Mouse (Mus musculus): ENCODE results near the gene Tusc2. TPM values are rescaled to one million over a fixed set of nuclear protein-coding genes. Genes with fewer than 3 reads are reported as not detected.

Tusc2 gene
- total RNA-seq, 2 experiments from 2014 or later, result 77.2 to 79.0 TPM

DNA sequence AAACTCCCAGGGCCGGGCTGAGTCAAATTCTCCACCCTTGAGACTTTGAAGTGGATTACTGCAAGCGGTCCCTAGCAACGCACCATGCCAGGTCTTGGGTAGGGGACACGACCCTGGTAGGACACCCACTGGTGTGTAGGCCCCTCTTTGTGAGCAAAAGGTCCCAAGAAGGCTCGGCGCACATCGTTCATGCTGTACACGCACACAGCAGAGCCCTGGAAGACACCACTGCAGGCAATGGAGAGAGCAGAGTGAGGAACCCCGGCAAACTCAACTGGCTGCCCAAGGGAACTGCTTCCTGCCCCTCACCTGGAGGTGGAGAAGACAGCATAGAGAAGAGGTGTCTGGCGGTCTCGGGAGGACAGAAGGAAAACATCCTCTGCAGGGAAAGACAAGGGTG lies 38.2 kb downstream of the Tusc2 start:
- intact Hi-C loops (cut with DNase I), result loop anchor here (5.0 kb wide), 1 partner anchor 136 kb away; no protein-coding TSS in a partner anchor

DNA sequence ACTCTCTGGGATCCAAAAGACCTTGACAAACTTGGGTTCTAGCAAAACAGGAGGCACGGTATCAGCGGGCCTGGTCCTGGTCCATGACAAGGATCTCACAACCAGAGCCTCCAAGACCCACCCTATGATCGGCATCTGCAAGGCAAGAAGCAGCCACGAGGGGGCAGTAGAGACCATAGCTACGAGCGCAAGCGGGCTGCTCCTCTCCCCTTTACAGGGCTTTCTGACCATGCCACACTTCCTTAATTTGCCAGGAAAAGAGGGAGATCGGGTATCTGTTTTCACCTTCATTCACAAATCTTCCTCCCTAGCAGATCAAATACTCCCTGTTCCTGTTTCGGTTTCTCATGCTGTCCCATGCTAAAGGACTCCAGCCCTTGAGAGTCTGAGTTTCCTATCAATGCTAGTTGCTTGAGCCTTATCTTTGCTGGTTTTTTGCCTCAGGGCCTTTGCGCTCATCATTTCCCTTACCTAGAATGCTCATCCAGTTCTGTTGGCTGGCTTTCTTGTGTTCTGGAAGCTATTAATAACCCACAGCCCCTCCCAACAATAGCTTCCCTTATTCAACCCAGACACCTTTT lies 39.1 kb downstream of the Tusc2 start:
- intact Hi-C loops (cut with DNase I), result loop anchor here (1.0 to 5.0 kb wide), 3 partner anchors 42 to 135 kb away; no protein-coding TSS in a partner anchor

More for the DNA sequence above, 38.2 kb downstream of the Tusc2 start:
- no peak for DNase-seq (ENCODE audit: low spot score in 2 of 2)

GRCm38 (mm10) chr9:107603251-107603650 lies 40.2 kb downstream of the Tusc2 start:
- no peak for DNase-seq (ENCODE audit: low spot score in 2 of 2)
- intact Hi-C loops (cut with DNase I), result loop anchor here (2.0 to 5.0 kb wide), 2 partner anchors 74 to 134 kb away; no protein-coding TSS in a partner anchor

More for the DNA sequence above, 39.1 kb downstream of the Tusc2 start:
- peak; percentile 89 to 95 for DNase-seq (ENCODE audit: low spot score in 2 of 2)

DNA sequence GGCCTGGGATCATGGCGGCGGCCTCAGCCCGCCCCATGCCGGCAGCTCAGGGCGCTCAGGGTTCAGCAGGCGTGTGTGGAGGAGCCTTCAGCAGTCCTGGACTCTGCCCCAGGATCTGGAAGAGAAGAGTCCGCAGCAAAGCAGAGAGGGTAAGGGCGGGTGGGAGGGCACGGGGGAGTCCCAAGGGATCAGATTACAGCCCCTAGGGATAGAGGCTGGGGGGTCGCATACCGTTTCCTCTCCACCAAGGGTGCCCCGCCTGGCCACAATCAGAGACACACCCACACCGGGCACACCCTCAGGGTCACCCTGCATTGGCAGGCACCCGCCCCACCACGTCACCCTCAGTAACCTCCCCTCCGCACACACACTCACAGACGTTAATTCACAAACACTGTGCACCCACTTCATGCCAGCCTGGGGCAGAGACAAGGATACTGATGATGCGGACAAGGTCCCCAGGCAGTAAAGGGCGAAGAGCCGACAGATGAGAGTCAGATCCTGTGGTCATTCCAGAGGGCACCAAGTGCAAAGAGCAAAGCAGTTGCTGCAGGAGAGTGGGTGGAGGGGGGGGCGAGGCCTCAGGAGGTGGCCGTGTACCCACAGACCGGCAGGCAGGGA lies 42.1 kb downstream of the Tusc2 start:
- no peak for DNase-seq (ENCODE audit: low spot score in 2 of 2)
- intact Hi-C loops (cut with DNase I), result no loop called here

GRCm38 (mm10) chr9:107606591-107606990 lies 43.5 kb downstream of the Tusc2 start:
- no peak for DNase-seq (ENCODE audit: low spot score in 2 of 2)
- intact Hi-C loops (cut with DNase I), result no loop called here

- intact Hi-C loops (cut with DNase I), result no loop called here
- DNase-seq (ENCODE audit: low spot score in 2 of 2), result no peak
These were observed 44.0 kb downstream of the Tusc2 start for GRCm38 (mm10) chr9:107607036-107607435.

DNA sequence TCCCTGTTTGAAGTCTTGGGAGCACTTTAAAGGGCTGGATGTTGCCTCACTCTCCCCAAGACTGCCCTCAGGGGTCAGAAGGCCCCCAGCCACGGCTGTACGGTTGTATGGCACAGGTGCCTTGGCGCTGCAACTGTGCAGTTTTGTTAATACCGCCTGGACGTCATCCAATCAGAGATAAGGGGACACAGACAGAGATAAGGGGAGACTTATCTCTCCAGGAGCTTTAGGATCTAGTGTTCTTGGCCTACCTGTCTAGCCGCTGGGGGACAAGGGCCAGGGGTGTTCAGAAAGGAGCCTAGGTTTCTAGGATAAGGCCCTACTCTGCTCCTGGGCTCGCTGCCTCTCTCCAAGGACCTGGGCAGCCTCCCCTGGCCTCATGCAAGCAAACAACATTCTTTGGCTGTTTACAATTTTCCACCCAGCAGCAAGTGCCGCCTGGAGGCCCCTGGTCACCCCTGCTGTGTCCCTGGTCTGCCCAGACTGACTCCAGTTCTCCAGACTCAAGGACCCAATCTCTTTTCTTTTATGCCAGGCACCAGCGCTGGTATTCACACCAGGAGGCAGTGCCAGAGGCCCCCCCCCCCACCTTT lies 44.7 kb downstream of the Tusc2 start:
- intact Hi-C loops (cut with DNase I), result no loop called here
- DNase-seq (ENCODE audit: low spot score in 2 of 2), result no peak

GRCm38 (mm10) chr9:107608741-107609432 lies 45.8 kb downstream of the Tusc2 start, which contains the start of gene Sema3b:
Sema3b (minus strand) TSS chr9:107609229.
- no peak for DNase-seq (ENCODE audit: low spot score in 2 of 2)
- intact Hi-C loops (cut with DNase I), result no loop called here

GRCm38 (mm10) chr9:107609433-107609830 lies 46.4 kb downstream of the Tusc2 start:
- no peak for DNase-seq (ENCODE audit: low spot score in 2 of 2)
- intact Hi-C loops (cut with DNase I), result no loop called here

- peak; percentile 41 to 65 for DNase-seq (ENCODE audit: low spot score in 2 of 2)
- intact Hi-C loops (cut with DNase I), result no loop called here
These were observed 48.6 kb downstream of the Tusc2 start for GRCm38 (mm10) chr9:107611456-107612190.

GRCm38 (mm10) chr9:107612191-107612944 lies 49.3 kb downstream of the Tusc2 start:
- DNase-seq (ENCODE audit: low spot score in 2 of 2), result peak; percentile 98 to 99
- intact Hi-C loops (cut with DNase I), result no loop called here

GRCm38 (mm10) chr9:107612945-107613569 lies 50.0 kb downstream of the Tusc2 start:
- no peak for DNase-seq (ENCODE audit: low spot score in 2 of 2)
- intact Hi-C loops (cut with DNase I), result no loop called here

GRCm38 (mm10) chr9:107615035-107615434 lies 52.0 kb downstream of the Tusc2 start:
- intact Hi-C loops (cut with DNase I), result no loop called here

More at GRCm38 (mm10) chr9:107615035-107615434, 52.0 kb downstream of the Tusc2 start:
- no peak for DNase-seq (ENCODE audit: low spot score in 2 of 2)

Other genes starting within 250 kb of the Tusc2 start
- gene Hemk1, start 224.9 kb upstream of the Tusc2 start, total RNA-seq (2021), result 10 to 100 TPM; 16.5 to 16.6 TPM
- 1 to 10 TPM; 2.4 to 3.4 TPM for gene 6430571L13Rik, start 222.7 kb upstream of the Tusc2 start, total RNA-seq (2021)
- gene Cacna2d2, start 163.6 kb upstream of the Tusc2 start, total RNA-seq (2021), result 10 to 100 TPM; 28.1 to 34.6 TPM
- gene Tmem115, start 29.3 kb upstream of the Tusc2 start, total RNA-seq (2021), result 10 to 100 TPM; 33.0 to 35.3 TPM
- gene Cyb561d2, start 21.1 kb upstream of the Tusc2 start, total RNA-seq (2021), result 10 to 100 TPM; 20.7 to 24.9 TPM
- gene Nprl2, start 21.0 kb upstream of the Tusc2 start, total RNA-seq (2021), result 10 to 100 TPM; 38.4 to 39.2 TPM
- 1 to 10 TPM; 2.3 to 3.1 TPM for gene Zmynd10, start 16.0 kb upstream of the Tusc2 start, total RNA-seq (2021)
- 10 to 100 TPM; 14.0 to 14.6 TPM for gene Rassf1, start 11.7 kb upstream of the Tusc2 start, total RNA-seq (2021)
- gene Hyal2, start 4.7 kb downstream of the Tusc2 start, total RNA-seq (2021), result 10 to 100 TPM; 13.0 to 16.2 TPM
- gene Hyal1, start 13.7 kb downstream of the Tusc2 start, total RNA-seq (2021), result 1 to 10 TPM; 4.9 to 6.3 TPM
- 1 to 10 TPM; 8.7 TPM for gene Naa80, start 15.6 kb downstream of the Tusc2 start, total RNA-seq (2021)
- 1 to 10 TPM in 1 of 2 experiments, under 1 TPM in 1; 0.78 to 1.4 TPM for gene Hyal3, start 17.6 kb downstream of the Tusc2 start, total RNA-seq (2021)
- 1 to 10 TPM; 8.9 to 9.7 TPM for gene Ifrd2, start 24.4 kb downstream of the Tusc2 start, total RNA-seq (2021)
- 1 to 10 TPM; 3.2 to 3.8 TPM for gene Sema3b, start 46.0 kb downstream of the Tusc2 start, total RNA-seq (2021)
- 100 to 1,000 TPM; 205 to 220 TPM for gene Gnai2, start 72.1 kb downstream of the Tusc2 start, total RNA-seq (2021)
- gene Slc38a3, start 106.3 kb downstream of the Tusc2 start, total RNA-seq (2021), result 10 to 100 TPM; 79.5 to 87.1 TPM
- under 1 TPM; 0.42 to 0.66 TPM for gene Gnat1, start 116.5 kb downstream of the Tusc2 start, total RNA-seq (2021)
- gene Sema3f, start 147.2 kb downstream of the Tusc2 start, total RNA-seq (2021), result 10 to 100 TPM; 11.7 to 16.2 TPM
- 100 to 1,000 TPM; 147 to 166 TPM for gene Rbm5, start 207.7 kb downstream of the Tusc2 start, total RNA-seq (2021)